Mouse (Mus musculus) spleen, adult 2 months (tissue): ENCODE measurements around the gene Irgm1.

ENCODE experiments used
- CTCF ChIP-seq: fragments of 200-500 bp; IDR thresholded peaks from 2 replicates; pipeline ENCODE4 v1.5.1; 2011; ENCODE audit warnings: mild to moderate bottlenecking, inconsistent platforms; ENCODE audit not compliant: insufficient read depth, insufficient read length, insufficient replicate concordance; ENCODE audit errors: extremely low read depth
- POLR2A ChIP-seq: fragments of 200-500 bp; IDR thresholded peaks from 2 replicates; pipeline ENCODE4 v1.6.1; 2011; ENCODE audit warnings: low read depth, low read length, inconsistent platforms

GRCm38 (mm10) chr11:48871817-48872541, 496 bp upstream of the Irgm1 start:
- TF ChIP-seq CTCF, result no peak
- TF ChIP-seq POLR2A, result peak; percentile 34; the same call in 1 of the 2 replicates
